Mouse (Mus musculus) embryonic fibroblast, embryonic 13.5 days (primary cell): Measurements from ENCODE around the gene Tiparp.

ENCODE experiments used
- CTCF ChIP-seq: IDR thresholded peaks from 2 replicates; pipeline ENCODE4 v1.5.1; 2011; ENCODE audit warnings: mild to moderate bottlenecking, control low read depth, low read length, moderate library complexity, borderline replicate concordance; ENCODE audit not compliant: insufficient read depth
- POLR2A ChIP-seq: IDR thresholded peaks from 2 replicates; pipeline ENCODE4 v1.6.1; 2011; ENCODE audit warnings: low read depth, mild to moderate bottlenecking, control low read depth, low read length, moderate library complexity

GRCm38 (mm10) chr3:65534488-65534887, 6.3 kb downstream of the Tiparp start:
- TF ChIP-seq CTCF, result no peak
- no peak for TF ChIP-seq POLR2A
